Mouse (Mus musculus): Measurements from ENCODE around the gene N4bp1. TPM values are rescaled to one million over a fixed set of nuclear protein-coding genes. Genes with fewer than 3 reads are reported as not detected.

Gene N4bp1
- total RNA-seq, 4 experiments from 2014 or later, result 38.7 to 43.9 (median 41.0) TPM

GRCm38 (mm10) chr8:86766548-86767211, 118.4 kb downstream of the N4bp1 start:
- DNase-seq (ENCODE audit: low spot score in 2 of 2), result no peak

- DNase-seq (ENCODE audit: low spot score in 2 of 2), result no peak
These were observed 119.4 kb downstream of the N4bp1 start for GRCm38 (mm10) chr8:86765669-86766068.

GRCm38 (mm10) chr8:86765155-86765554, 119.9 kb downstream of the N4bp1 start:
- DNase-seq (ENCODE audit: low spot score in 2 of 2), result no peak

- DNase-seq (ENCODE audit: low spot score in 2 of 2), result no peak
These were observed 122.3 kb downstream of the N4bp1 start for GRCm38 (mm10) chr8:86762806-86763205.

- DNase-seq (ENCODE audit: low spot score in 2 of 2), result no peak
These were observed 124.3 kb downstream of the N4bp1 start for GRCm38 (mm10) chr8:86760746-86761145.

GRCm38 (mm10) chr8:86759090-86759491, 126.0 kb downstream of the N4bp1 start:
- DNase-seq (ENCODE audit: low spot score in 2 of 2), result no peak

GRCm38 (mm10) chr8:86758651-86759050, 126.4 kb downstream of the N4bp1 start:
- no peak for DNase-seq (ENCODE audit: low spot score in 2 of 2)

Other genes with a start within 250 kb of the N4bp1 start
- 1 to 10 TPM; 1.5 to 3.5 (median 2.0) TPM for gene Gm10638, start 139.6 kb downstream of the N4bp1 start, total RNA-seq (2022)
- gene Siah1a, start 139.3 kb downstream of the N4bp1 start, total RNA-seq (2022), result 10 to 100 TPM; 29.6 to 34.1 (median 31.4) TPM

Measured in left cerebral cortex, adult 8-10 months (tissue).